Mouse (Mus musculus) E14TG2a.4 (cell line): ENCODE results near the gene Ube2q2.

Source experiments
- H3K27me3 ChIP-seq: 2 replicates; pipeline ENCODE4 v1.6.1; 2014; ENCODE audit warnings: low read length, control low read depth; ENCODE audit not compliant: insufficient read depth
- H3K36me3 ChIP-seq: 2 replicates; pipeline ENCODE4 v1.6.1; 2014; ENCODE audit warnings: low read length, control low read depth; ENCODE audit not compliant: insufficient read depth
- H3K4me1 ChIP-seq: replicated peaks from 2 replicates; pipeline ENCODE4 v1.6.1; 2014; ENCODE audit warnings: low read depth, low read length, control low read depth
- H3K4me3 ChIP-seq: replicated peaks from 2 replicates; pipeline ENCODE4 v1.5.1; 2014; ENCODE audit warnings: mild to moderate bottlenecking, low read length
- H3K9me3 ChIP-seq: 2 replicates; pipeline ENCODE4 v1.6.1; 2014; ENCODE audit warnings: low read length, control low read depth
- CTCF ChIP-seq: conservative IDR thresholded peaks from 2 replicates; pipeline ENCODE4 v1.5.1; 2014; ENCODE audit warnings: low read length
- NANOG ChIP-seq: IDR thresholded peaks from 2 replicates; pipeline ENCODE4 v1.6.1; 2014; ENCODE audit warnings: borderline replicate concordance, low read length, mixed read lengths
- POU5F1 ChIP-seq: IDR thresholded peaks from 2 replicates; pipeline ENCODE4 v1.6.1; 2014; ENCODE audit warnings: low read length, borderline replicate concordance

Ube2q2 gene

GRCm38 (mm10) chr9:55208790-55209481, 60.3 kb downstream of the Ube2q2 start, which contains the start of gene Fbxo22:
Gene Fbxo22 (plus strand): TSS chr9:55208925.
- no peaks in the 10 kb centered on the region for H3K27me3 ChIP-seq
- TF ChIP-seq CTCF (no peak), POU5F1 (no peak), NANOG (no peak)
- peaks cover 63% of the 10 kb centered on the region for H3K36me3 ChIP-seq
- H3K4me3 ChIP-seq: peak within 1 kb of the TSS; percentile 93
- H3K9me3 ChIP-seq: peaks cover 2% of the 10 kb centered on the region; the same call in 1 of the 2 replicates
- H3K4me1 ChIP-seq: peaks cover 53% of the 10 kb centered on the region

- peaks cover 76% of the 10 kb centered on the region for H3K4me1 ChIP-seq
- peaks cover 2% of the 10 kb centered on the region; the same call in 1 of the 2 replicates for H3K9me3 ChIP-seq
- H3K27me3 ChIP-seq: no peaks in the 10 kb centered on the region
- H3K4me3 ChIP-seq: peak overlapping the region; percentile 93
- H3K36me3 ChIP-seq: peaks cover 61% of the 10 kb centered on the region
- TF ChIP-seq NANOG (no peak), POU5F1 (no peak), CTCF (no peak)
These were observed 63.0 kb downstream of the Ube2q2 start for GRCm38 (mm10) chr9:55211611-55212010.

- no peaks in the 10 kb centered on the region for H3K27me3 ChIP-seq
- peaks cover 6% of the 10 kb centered on the region; the same call in 1 of the 2 replicates for H3K9me3 ChIP-seq
- TF ChIP-seq CTCF (no peak), POU5F1 (no peak), NANOG (no peak)
- peaks cover 76% of the 10 kb centered on the region for H3K36me3 ChIP-seq
- peak overlapping the region; percentile 58 for H3K4me3 ChIP-seq
- H3K4me1 ChIP-seq: peaks cover 86% of the 10 kb centered on the region
These were observed 64.7 kb downstream of the Ube2q2 start for GRCm38 (mm10) chr9:55213396-55213795.

DNA sequence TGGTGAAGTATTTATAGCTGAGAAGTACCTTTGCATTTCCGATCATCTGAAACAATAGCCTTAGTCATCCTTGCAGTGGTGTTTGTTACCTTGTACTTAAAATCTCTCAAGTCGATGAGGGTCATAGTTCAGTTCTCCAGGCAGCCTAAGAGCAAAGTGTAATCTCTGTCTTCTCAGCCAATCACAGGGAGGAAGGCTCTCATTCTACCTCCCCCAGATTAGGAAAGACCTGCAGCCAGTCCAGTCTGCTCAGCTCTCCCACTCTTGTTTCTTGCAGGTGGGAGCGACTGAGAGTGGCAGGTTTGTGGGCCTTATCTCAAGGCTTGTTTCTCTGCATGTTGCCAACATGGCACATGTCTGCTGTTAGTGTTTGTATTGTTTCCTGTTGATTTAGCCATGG, 66.4 kb downstream of the Ube2q2 start:
- Histone ChIP-seq H3K36me3 (peaks cover 90% of the 10 kb centered on the region), H3K9me3 (peaks cover 3% of the 10 kb centered on the region; the same call in 1 of the 2 replicates), H3K4me3 (peak overlapping the region; percentile 61), H3K27me3 (no peaks in the 10 kb centered on the region), H3K4me1 (peaks cover 94% of the 10 kb centered on the region)
- TF ChIP-seq CTCF (no peak), POU5F1 (no peak), NANOG (no peak)

DNA sequence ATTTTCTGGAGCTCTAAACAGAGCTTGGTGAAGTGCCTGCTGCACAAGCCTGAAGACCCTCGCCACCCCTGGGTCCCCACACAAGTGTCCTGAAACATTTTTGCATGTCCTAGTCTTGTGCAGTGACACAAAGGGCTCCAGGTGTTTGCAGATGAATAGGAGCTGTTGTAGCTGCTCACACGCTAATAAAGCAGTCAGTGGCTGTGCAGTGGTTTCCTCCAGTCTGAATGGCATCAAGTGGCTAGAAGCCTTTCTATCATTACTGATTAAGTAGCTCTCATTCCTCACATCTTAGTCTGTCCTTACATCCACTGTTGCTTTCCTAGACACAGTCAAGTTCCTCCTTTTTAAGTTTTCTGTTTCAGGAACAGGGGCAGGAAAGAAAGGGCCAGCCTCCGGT, 67.0 kb downstream of the Ube2q2 start:
- Histone ChIP-seq H3K27me3 (no peaks in the 10 kb centered on the region), H3K36me3 (peaks cover 90% of the 10 kb centered on the region), H3K4me1 (peaks cover 94% of the 10 kb centered on the region), H3K9me3 (peaks cover 3% of the 10 kb centered on the region; the same call in 1 of the 2 replicates), H3K4me3 (peak overlapping the region; percentile 61)
- TF ChIP-seq POU5F1 (no peak), NANOG (no peak), CTCF (no peak)

DNA sequence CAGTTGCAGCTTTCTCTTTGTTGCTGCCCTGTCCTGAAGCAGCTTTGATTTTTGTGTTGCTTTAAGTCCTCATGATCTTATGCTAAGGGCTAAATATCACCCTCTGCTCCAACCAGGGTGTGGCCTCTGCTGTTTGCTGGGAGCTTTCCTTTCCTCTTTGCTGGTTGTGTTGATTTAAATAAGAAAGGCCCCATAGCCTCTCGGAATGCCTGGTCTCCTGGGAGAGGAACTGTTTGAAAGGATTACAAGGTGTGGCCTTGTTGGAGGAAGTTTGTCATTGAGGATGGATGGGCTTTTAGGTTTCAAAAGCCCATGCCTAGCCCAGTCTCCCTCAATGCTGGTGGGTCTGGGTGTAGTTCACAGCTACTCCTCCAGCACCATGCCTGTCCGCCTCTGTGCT, 67.4 kb downstream of the Ube2q2 start:
- TF ChIP-seq NANOG (peak; percentile 67; the same call in 1 of the 2 replicates), POU5F1 (peak; percentile 18; the same call in 1 of the 2 replicates), CTCF (no peak)
- H3K9me3 ChIP-seq: peaks cover 3% of the 10 kb centered on the region; the same call in 1 of the 2 replicates
- H3K36me3 ChIP-seq: peaks cover 90% of the 10 kb centered on the region
- no peaks in the 10 kb centered on the region for H3K27me3 ChIP-seq
- H3K4me3 ChIP-seq: peak overlapping the region; percentile 67
- H3K4me1 ChIP-seq: peaks cover 94% of the 10 kb centered on the region

GRCm38 (mm10) chr9:55217381-55217780, 68.7 kb downstream of the Ube2q2 start:
- peaks cover 93% of the 10 kb centered on the region for H3K4me1 ChIP-seq
- H3K9me3 ChIP-seq: peaks cover 3% of the 10 kb centered on the region; the same call in 1 of the 2 replicates
- H3K27me3 ChIP-seq: no peaks in the 10 kb centered on the region
- H3K4me3 ChIP-seq: peak overlapping the region; percentile 67
- peaks cover 94% of the 10 kb centered on the region for H3K36me3 ChIP-seq
- TF ChIP-seq POU5F1 (no peak), NANOG (no peak), CTCF (no peak)

- Histone ChIP-seq H3K4me1 (peaks cover 84% of the 10 kb centered on the region), H3K36me3 (peaks cover 62% of the 10 kb centered on the region), H3K4me3 (no peak overlapping the region), H3K9me3 (peaks cover 4% of the 10 kb centered on the region), H3K27me3 (no peaks in the 10 kb centered on the region)
- TF ChIP-seq CTCF (no peak), NANOG (peak; percentile 81)
These were observed 76.6 kb downstream of the Ube2q2 start for GRCm38 (mm10) chr9:55225165-55225737.
